ENCODE assay signal across 10 mouse cellular contexts in the genomic region with DNA sequence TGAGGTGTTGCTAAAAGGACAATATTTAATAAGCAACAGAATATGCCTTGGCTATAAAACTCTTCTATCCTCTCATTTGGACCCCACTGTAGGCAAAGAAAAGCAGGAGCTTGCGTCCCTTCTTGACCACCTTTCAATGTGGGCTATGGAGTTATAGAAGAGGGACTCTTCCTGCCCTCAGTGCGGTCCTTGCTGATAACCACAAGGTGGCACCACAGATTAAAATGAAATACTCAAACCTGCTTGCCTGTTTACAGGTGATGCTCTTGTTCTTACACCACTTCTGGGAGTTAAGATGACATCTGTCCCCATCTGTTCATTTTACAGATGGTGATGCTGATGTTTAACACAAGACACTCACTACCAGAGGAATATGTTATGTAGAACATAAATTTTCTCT.
DNase-seq lines count a peak whose midpoint lies in the region; ATAC-seq and TF ChIP-seq lines count a peak whose summit lies in the region.
"Had no signal": no experiment of that assay in that cellular context is flagged by ENCODE, and none has a peak within 500 bp of the region (broad histone marks: within the 10 kb centered on the region; RNA-seq: fewer than 3 reads in every experiment).

No protein-coding gene starts in this region.

- WGBS in forebrain, embryonic 13.5 days = 53% methylated on average over 2 of the region's 2 CpGs
- WGBS in forebrain, embryonic 10.5 days = 47% methylated on average over 2 of the region's 2 CpGs
- 43% methylated on average over 2 of the region's 2 CpGs for WGBS in liver, postnatal 0 days (ENCODE audit: insufficient replicate concordance)
- WGBS in heart, embryonic 11.5 days (ENCODE audit: insufficient replicate concordance) = 50% methylated on average over 2 of the region's 2 CpGs

- H3K4me3 ChIP-seq in forebrain, embryonic 13.5 days = no peak overlapping the region
- H3K4me3 ChIP-seq in forebrain, embryonic 10.5 days = no peak overlapping the region
- no peak overlapping the region for H3K4me3 ChIP-seq in liver, postnatal 0 days (ENCODE audit: low read depth, low read length)
- no peak overlapping the region for H3K4me3 ChIP-seq in heart, embryonic 11.5 days (ENCODE audit: low read depth, low read length)
- H3K4me3 ChIP-seq: stomach, embryonic 15.5 days had no signal

- H3K4me2 ChIP-seq in forebrain, embryonic 13.5 days = no peak overlapping the region
- no peak overlapping the region for H3K4me2 ChIP-seq in liver, postnatal 0 days (ENCODE audit: low read depth, low read length)
- H3K4me2 ChIP-seq in heart, embryonic 11.5 days = no peak overlapping the region
- H3K4me2 ChIP-seq: stomach, embryonic 15.5 days had no signal

- H3K4me1 ChIP-seq in forebrain, embryonic 13.5 days = no peaks in the 10 kb centered on the region
- no peaks in the 10 kb centered on the region for H3K4me1 ChIP-seq in forebrain, embryonic 10.5 days
- H3K4me1 ChIP-seq in liver, postnatal 0 days (ENCODE audit: insufficient read depth) = no peaks in the 10 kb centered on the region
- H3K4me1 ChIP-seq in heart, embryonic 11.5 days (ENCODE audit: control insufficient read depth, insufficient read depth, low read length) = no peaks in the 10 kb centered on the region
- H3K4me1 ChIP-seq: stomach, embryonic 15.5 days had no signal

- no peaks in the 10 kb centered on the region for H3K27me3 ChIP-seq in forebrain, embryonic 13.5 days
- H3K27me3 ChIP-seq in forebrain, embryonic 10.5 days (ENCODE audit: poor library complexity, severe bottlenecking) = no peaks in the 10 kb centered on the region
- no peaks in the 10 kb centered on the region for H3K27me3 ChIP-seq in liver, postnatal 0 days (ENCODE audit: insufficient read depth, low read length)
- H3K27me3 ChIP-seq in heart, embryonic 11.5 days (ENCODE audit: control insufficient read depth, insufficient read depth, low read length) = no peaks in the 10 kb centered on the region
- H3K27me3 ChIP-seq: stomach, embryonic 15.5 days had no signal

- DNase-seq in forebrain, embryonic 10.5 days (ENCODE audit: extremely low spot score, low spot score) = no peak
- no peak for DNase-seq in liver, postnatal 0 days
- no peak for DNase-seq in liver
- DNase-seq in cerebellum, postnatal 25 days = peak; percentile 11 to 42
- DNase-seq in lung, postnatal 10 days = peak; percentile 6
- DNase-seq in gastrocnemius, postnatal 4 days (ENCODE audit: low spot score in 2 of 2) = no peak

- TF ChIP-seq EP300 in liver, postnatal 0 days (IDR thresholded peaks at IDR 0.05; ENCODE audit: low read depth) = no peak

- H3K9me3 ChIP-seq in forebrain, embryonic 13.5 days (replicated peaks) = no peaks in the 10 kb centered on the region
- no peaks in the 10 kb centered on the region for H3K9me3 ChIP-seq in forebrain, embryonic 10.5 days
- H3K9me3 ChIP-seq in liver, postnatal 0 days (ENCODE audit: low read length) = no peaks in the 10 kb centered on the region
- no peaks in the 10 kb centered on the region for H3K9me3 ChIP-seq in heart, embryonic 11.5 days (replicated peaks; ENCODE audit: control insufficient read depth, low read length)
- H3K9me3 ChIP-seq: stomach, embryonic 15.5 days had no signal

- H3K9ac ChIP-seq in forebrain, embryonic 13.5 days = no peak overlapping the region
- no peak overlapping the region for H3K9ac ChIP-seq in liver, postnatal 0 days (replicated peaks)
- H3K9ac ChIP-seq in heart, embryonic 11.5 days (ENCODE audit: low read depth, low read length) = no peak overlapping the region
- H3K9ac ChIP-seq: liver, embryonic 14.5 days; stomach, embryonic 15.5 days had no signal

- peak; percentile 31; the same call in 1 of the 2 replicates for TF ChIP-seq CTCF in liver, postnatal 0 days (IDR thresholded peaks at IDR 0.05; ENCODE audit: low read depth)

- no peaks in the 10 kb centered on the region for H3K36me3 ChIP-seq in forebrain, embryonic 13.5 days (ENCODE audit: poor library complexity, severe bottlenecking)
- no peaks in the 10 kb centered on the region for H3K36me3 ChIP-seq in forebrain, embryonic 10.5 days (replicated peaks)
- H3K36me3 ChIP-seq in liver, postnatal 0 days (replicated peaks; ENCODE audit: insufficient read depth, low read length) = no peaks in the 10 kb centered on the region
- no peaks in the 10 kb centered on the region for H3K36me3 ChIP-seq in heart, embryonic 11.5 days (ENCODE audit: control insufficient read depth, insufficient read depth, low read length)
- H3K36me3 ChIP-seq: stomach, embryonic 15.5 days had no signal

- peak; percentile 65; the same call in 1 of the 2 replicates for ATAC-seq in forebrain, embryonic 13.5 days
- ATAC-seq in liver, postnatal 0 days = no peak
- no peak for ATAC-seq in heart, embryonic 11.5 days (replicated peaks; ENCODE audit: insufficient number of reproducible peaks, low FRiP score, low TSS enrichment)

- H3K27ac ChIP-seq in forebrain, embryonic 13.5 days = no peak overlapping the region
- no peak overlapping the region for H3K27ac ChIP-seq in forebrain, embryonic 10.5 days
- H3K27ac ChIP-seq in liver, postnatal 0 days (ENCODE audit: low read depth) = no peak overlapping the region
- H3K27ac ChIP-seq in heart, embryonic 11.5 days (ENCODE audit: low read depth, low read length) = no peak overlapping the region
- H3K27ac ChIP-seq: liver, embryonic 14.5 days; stomach, embryonic 15.5 days had no signal

Comparison
In these comparisons a context has a peak if more than half of its experiments do, and no peak if none do; other contexts are left out.
1. DNase-seq: peak in cerebellum, postnatal 25 days (2 of 2) and lung, postnatal 10 days (single experiment); none in forebrain, embryonic 10.5 days (single experiment), liver, postnatal 0 days (single experiment), liver (single experiment) and gastrocnemius, postnatal 4 days (0 of 2).